Mouse (Mus musculus): ENCODE measurements around the gene Nox1. TPM values are rescaled to one million over a fixed set of nuclear protein-coding genes. Genes with fewer than 3 reads are reported as not detected.
A peak's percentile ranks its signal among the peaks of the same experiment; 100 is the strongest.

Gene Nox1
- 0.05 and 0.14 TPM in 2 replicates for polyA plus RNA-seq (2012; rRNA removed)

- WGBS: 57% methylated on average over 4 of the region's 4 CpGs
- DNase-seq: peak; percentile 0
- TF ChIP-seq CTCF (conservative IDR thresholded peaks at IDR 0.05; ENCODE audit: insufficient read depth, insufficient read length, low read depth, low read length) (no peak), POLR2A (IDR thresholded peaks at IDR 0.05; ENCODE audit: low read depth, low read length) (no peak)
- no peaks in the 10 kb centered on the region for H3K4me1 ChIP-seq (ENCODE audit: control insufficient read depth, insufficient read depth, low read length)
- no peak within 1 kb of the TSS for H3K27ac ChIP-seq (ENCODE audit: insufficient read depth, low read depth, low read length)
- H3K4me3 ChIP-seq (ENCODE audit: insufficient read depth, low read depth, low read length): no peak within 1 kb of the TSS
- H3K27me3 ChIP-seq (replicated peaks; ENCODE audit: control insufficient read depth, insufficient read depth, low read length): no peaks in the 10 kb centered on the region
- no peaks in the 10 kb centered on the region; the same call in 1 of the 2 replicates for H3K36me3 ChIP-seq (ENCODE audit: control insufficient read depth, insufficient read depth, low read length)
These were observed at the start of gene Nox1 for GRCm38 (mm10) chrX:134221856-134222255. TSS of gene Nox1 (minus strand) at chrX:134221956.

DNA sequence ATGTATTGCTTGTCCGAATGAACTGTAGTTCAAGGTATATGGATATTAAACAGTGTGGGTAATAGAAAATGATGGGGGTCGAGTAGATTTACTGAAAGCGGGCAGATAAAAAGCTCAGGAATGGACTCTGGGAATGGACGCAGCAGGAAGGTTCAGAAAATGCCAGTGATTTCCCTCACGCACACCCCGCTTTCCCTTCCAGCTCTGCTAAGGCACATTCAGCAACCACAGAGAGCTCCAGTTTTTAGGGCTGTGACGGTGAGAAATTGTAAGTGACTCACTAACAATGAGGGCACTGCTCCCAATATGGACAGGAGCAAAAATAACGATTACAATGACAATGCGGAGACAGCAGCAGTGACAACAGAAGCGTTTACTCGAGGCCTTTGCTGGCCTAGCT is 40.4 kb upstream of the Nox1 start:
- no peaks in the 10 kb centered on the region for H3K27me3 ChIP-seq (replicated peaks; ENCODE audit: control insufficient read depth, insufficient read depth, low read length)
- no peak overlapping the region for H3K27ac ChIP-seq (ENCODE audit: insufficient read depth, low read depth, low read length)
- H3K4me1 ChIP-seq (ENCODE audit: control insufficient read depth, insufficient read depth, low read length): no peaks in the 10 kb centered on the region
- TF ChIP-seq POLR2A (IDR thresholded peaks at IDR 0.05; ENCODE audit: low read depth, low read length) (no peak), CTCF (conservative IDR thresholded peaks at IDR 0.05; ENCODE audit: insufficient read depth, insufficient read length, low read depth, low read length) (no peak)
- WGBS: 81% methylated on average over 11 of the region's 11 CpGs
- DNase-seq: no peak
- no peak overlapping the region for H3K4me3 ChIP-seq (ENCODE audit: insufficient read depth, low read depth, low read length)
- no peaks in the 10 kb centered on the region; the same call in none of the 2 replicates for H3K36me3 ChIP-seq (ENCODE audit: control insufficient read depth, insufficient read depth, low read length)

DNA sequence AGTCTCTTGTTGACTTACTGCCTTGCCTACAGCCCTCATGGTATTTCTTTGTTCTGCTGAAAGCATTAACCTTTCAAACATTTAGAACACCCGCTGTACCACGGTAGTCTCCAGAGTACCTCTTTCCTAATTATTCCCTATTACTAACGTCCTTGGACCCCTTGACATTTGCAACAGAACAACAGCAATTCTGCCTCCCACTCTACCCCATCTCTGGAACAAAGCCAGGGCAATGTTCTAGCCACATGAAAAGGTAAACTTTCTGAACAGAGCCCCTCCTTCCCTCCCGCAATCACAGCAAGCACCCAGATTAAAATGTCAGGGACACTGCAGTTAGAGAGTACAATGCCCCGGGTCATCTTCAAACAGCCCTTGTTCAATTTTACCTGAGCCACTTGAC is 39.4 kb upstream of the Nox1 start:
- Histone ChIP-seq H3K4me1 (ENCODE audit: control insufficient read depth, insufficient read depth, low read length) (no peaks in the 10 kb centered on the region), H3K27me3 (replicated peaks; ENCODE audit: control insufficient read depth, insufficient read depth, low read length) (no peaks in the 10 kb centered on the region), H3K4me3 (ENCODE audit: insufficient read depth, low read depth, low read length) (no peak overlapping the region), H3K27ac (ENCODE audit: insufficient read depth, low read depth, low read length) (no peak overlapping the region), H3K36me3 (ENCODE audit: control insufficient read depth, insufficient read depth, low read length) (no peaks in the 10 kb centered on the region; the same call in none of the 2 replicates)
- TF ChIP-seq CTCF (conservative IDR thresholded peaks at IDR 0.05; ENCODE audit: insufficient read depth, insufficient read length, low read depth, low read length) (no peak), POLR2A (IDR thresholded peaks at IDR 0.05; ENCODE audit: low read depth, low read length) (no peak)
- WGBS: 71% methylated on average over 5 of the region's 5 CpGs
- DNase-seq: no peak

GRCm38 (mm10) chrX:134248202-134248601 is 26.4 kb upstream of the Nox1 start:
- TF ChIP-seq POLR2A (IDR thresholded peaks at IDR 0.05; ENCODE audit: low read depth, low read length) (no peak), CTCF (conservative IDR thresholded peaks at IDR 0.05; ENCODE audit: insufficient read depth, insufficient read length, low read depth, low read length) (no peak)
- no peaks in the 10 kb centered on the region for H3K36me3 ChIP-seq (ENCODE audit: control insufficient read depth, insufficient read depth, low read length)
- WGBS: 12% methylated on average over 2 of the region's 2 CpGs
- H3K27ac ChIP-seq (ENCODE audit: insufficient read depth, low read depth, low read length): no peak overlapping the region
- DNase-seq: peak; percentile 7
- no peak overlapping the region for H3K4me3 ChIP-seq (ENCODE audit: insufficient read depth, low read depth, low read length)
- no peaks in the 10 kb centered on the region for H3K27me3 ChIP-seq (replicated peaks; ENCODE audit: control insufficient read depth, insufficient read depth, low read length)
- no peaks in the 10 kb centered on the region for H3K4me1 ChIP-seq (ENCODE audit: control insufficient read depth, insufficient read depth, low read length)

DNA sequence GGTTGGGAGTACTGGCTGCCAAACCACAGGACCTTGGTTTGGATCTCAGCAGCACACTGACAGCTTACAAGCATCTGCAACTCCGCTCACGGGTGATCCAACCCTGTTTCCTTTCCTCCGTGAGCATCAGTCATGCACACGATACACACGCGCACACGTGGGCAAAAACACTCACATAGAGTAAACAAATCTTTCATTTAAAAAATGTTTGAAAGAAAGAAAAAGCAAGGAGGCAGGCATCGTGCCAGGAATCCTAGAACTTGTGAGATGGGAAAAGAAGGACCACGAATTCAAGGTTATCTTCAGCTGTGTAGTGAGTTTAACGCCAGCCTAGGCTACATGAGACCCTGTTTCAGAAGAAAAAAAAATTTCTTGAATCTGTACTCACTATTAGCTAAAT is 24.2 kb upstream of the Nox1 start:
- no peaks in the 10 kb centered on the region for H3K4me1 ChIP-seq (ENCODE audit: control insufficient read depth, insufficient read depth, low read length)
- H3K4me3 ChIP-seq (ENCODE audit: insufficient read depth, low read depth, low read length): no peak overlapping the region
- WGBS: 87% methylated on average over 10 of the region's 10 CpGs
- no peak for DNase-seq
- TF ChIP-seq CTCF (conservative IDR thresholded peaks at IDR 0.05; ENCODE audit: insufficient read depth, insufficient read length, low read depth, low read length): no peak
- TF ChIP-seq POLR2A (IDR thresholded peaks at IDR 0.05; ENCODE audit: low read depth, low read length): no peak
- no peaks in the 10 kb centered on the region; the same call in 1 of the 2 replicates for H3K36me3 ChIP-seq (ENCODE audit: control insufficient read depth, insufficient read depth, low read length)
- no peak overlapping the region for H3K27ac ChIP-seq (ENCODE audit: insufficient read depth, low read depth, low read length)
- H3K27me3 ChIP-seq (replicated peaks; ENCODE audit: control insufficient read depth, insufficient read depth, low read length): no peaks in the 10 kb centered on the region

DNA sequence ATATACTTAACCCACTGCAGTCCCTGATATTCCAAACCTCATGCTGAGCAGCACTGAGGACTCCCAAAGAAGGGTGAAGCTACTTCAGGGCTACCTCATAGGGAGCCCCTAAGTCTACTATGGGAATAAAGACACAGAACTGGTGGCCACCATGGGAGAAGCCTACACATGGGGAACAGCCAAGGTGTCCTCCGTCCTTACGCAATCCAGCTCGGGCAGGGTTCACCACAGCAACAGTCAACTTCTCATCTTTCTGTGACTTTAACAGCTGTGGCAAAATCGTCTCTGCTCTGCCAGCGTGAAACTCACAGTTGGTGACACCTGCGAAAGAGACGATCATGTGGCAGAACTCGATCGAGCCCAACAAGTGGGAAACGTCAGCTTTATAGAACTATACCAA is 16.5 kb upstream of the Nox1 start:
- H3K36me3 ChIP-seq (ENCODE audit: control insufficient read depth, insufficient read depth, low read length): no peaks in the 10 kb centered on the region; the same call in 1 of the 2 replicates
- WGBS: 93% methylated on average over 10 of the region's 10 CpGs
- no peak overlapping the region for H3K27ac ChIP-seq (ENCODE audit: insufficient read depth, low read depth, low read length)
- no peaks in the 10 kb centered on the region for H3K27me3 ChIP-seq (replicated peaks; ENCODE audit: control insufficient read depth, insufficient read depth, low read length)
- H3K4me3 ChIP-seq (ENCODE audit: insufficient read depth, low read depth, low read length): no peak overlapping the region
- no peaks in the 10 kb centered on the region for H3K4me1 ChIP-seq (ENCODE audit: control insufficient read depth, insufficient read depth, low read length)
- TF ChIP-seq CTCF (conservative IDR thresholded peaks at IDR 0.05; ENCODE audit: insufficient read depth, insufficient read length, low read depth, low read length) (no peak), POLR2A (IDR thresholded peaks at IDR 0.05; ENCODE audit: low read depth, low read length) (no peak)
- DNase-seq: no peak

GRCm38 (mm10) chrX:134233048-134233447 is 11.3 kb upstream of the Nox1 start:
- no peak overlapping the region for H3K4me3 ChIP-seq (ENCODE audit: insufficient read depth, low read depth, low read length)
- no peak overlapping the region for H3K27ac ChIP-seq (ENCODE audit: insufficient read depth, low read depth, low read length)
- TF ChIP-seq CTCF (conservative IDR thresholded peaks at IDR 0.05; ENCODE audit: insufficient read depth, insufficient read length, low read depth, low read length) (no peak), POLR2A (IDR thresholded peaks at IDR 0.05; ENCODE audit: low read depth, low read length) (no peak)
- no peak for DNase-seq
- H3K4me1 ChIP-seq (ENCODE audit: control insufficient read depth, insufficient read depth, low read length): no peaks in the 10 kb centered on the region
- no peaks in the 10 kb centered on the region for H3K27me3 ChIP-seq (replicated peaks; ENCODE audit: control insufficient read depth, insufficient read depth, low read length)
- 100% methylated on average over 1 of the region's 1 CpGs for WGBS
- H3K36me3 ChIP-seq (ENCODE audit: control insufficient read depth, insufficient read depth, low read length): no peaks in the 10 kb centered on the region
